Mouse (Mus musculus) ES-E14 (cell line): ENCODE measurements at regions not wholly inside any gene's neighbourhood (a gene's known extent, or its start where the extent isn't known, plus 50 kb on each side); places are given as distances from the start of the nearest gene placed in this dataset.

Experiments used
- CHD2 ChIP-seq: IDR thresholded peaks from 2 replicates; pipeline ENCODE4 v1.6.1; 2014; ENCODE audit warnings: mild to moderate bottlenecking, low read depth, low read length, inconsistent platforms
- HCFC1 ChIP-seq: IDR thresholded peaks from 2 replicates; pipeline ENCODE4 v1.6.1; 2012; ENCODE audit warnings: low read length, inconsistent platforms, borderline replicate concordance; ENCODE audit not compliant: insufficient read depth
- MAFK ChIP-seq: IDR thresholded peaks from 2 replicates; pipeline ENCODE4 v1.6.1; 2014; ENCODE audit warnings: mild to moderate bottlenecking, low read depth, low read length, inconsistent platforms; ENCODE audit not compliant: insufficient read depth
- ZC3H11A ChIP-seq: IDR thresholded peaks from 2 replicates; pipeline ENCODE4 v1.6.1; 2012; ENCODE audit warnings: low read depth, mild to moderate bottlenecking, inconsistent platforms, low read length, borderline replicate concordance
- ZNF384 ChIP-seq: IDR thresholded peaks from 2 replicates; pipeline ENCODE4 v1.6.1; 2012; ENCODE audit warnings: low read depth, low read length, inconsistent platforms

GRCm38 (mm10) chr8:101662874-101663273 is 1122.6 kb downstream of the Cdh11 start:
- no peak for TF ChIP-seq ZNF384
- TF ChIP-seq ZC3H11A, result no peak
- TF ChIP-seq CHD2, result no peak
- TF ChIP-seq MAFK, result no peak
- TF ChIP-seq HCFC1, result no peak
